Mouse (Mus musculus) embryonic facial prominence, embryonic 14.5 days (tissue): ENCODE data around the gene Peli2. TPM values are rescaled to one million over a fixed set of nuclear protein-coding genes. Genes with fewer than 3 reads are reported as not detected.
"Not testable (repeated sequence)": the region's sequence is repeated elsewhere in the genome, so short reads cannot be mapped to it uniquely, and the experiment has no call there.

Source experiments
- ATAC-seq: fragments of 200-750 bp; cut with Nextera tagmentation; 2 replicates; pipeline ENCODE4 v1.8.0; 2017; ENCODE audit warnings: low read depth, moderate number of reproducible peaks, moderate TSS enrichment
- DNase-seq: peaks from one replicate; pipeline ENCODE4 v3.0.0-alpha.2; 2015; ENCODE audit warnings: low spot score
- H3K27ac ChIP-seq: fragments of 300-500 bp; sonication (generic); replicated peaks from 2 replicates; pipeline ENCODE4 v1.5.1; 2014; ENCODE audit warnings: low read depth, mild to moderate bottlenecking, low read length, moderate library complexity
- H3K27me3 ChIP-seq: fragments of 300-500 bp; sonication (generic); replicated peaks from 2 replicates; pipeline ENCODE4 v1.6.1; 2014; ENCODE audit warnings: low read length; ENCODE audit not compliant: control insufficient read depth, insufficient read depth
- H3K36me3 ChIP-seq: fragments of 300-500 bp; sonication (generic); 2 replicates; pipeline ENCODE4 v1.6.1; 2014; ENCODE audit warnings: low read length, mixed read lengths; ENCODE audit not compliant: control insufficient read depth, insufficient read depth
- H3K4me1 ChIP-seq: fragments of 300-500 bp; sonication (generic); 2 replicates; pipeline ENCODE4 v1.6.1; 2014; ENCODE audit warnings: antibody characterized with exemption, low read length; ENCODE audit not compliant: control insufficient read depth, insufficient read depth
- H3K4me2 ChIP-seq: fragments of 300-500 bp; sonication (generic); 2 replicates; pipeline ENCODE4 v1.6.1; 2014; ENCODE audit warnings: low read depth, mild to moderate bottlenecking, low read length, moderate library complexity, mixed read lengths
- H3K4me3 ChIP-seq: fragments of 300-500 bp; sonication (generic); 2 replicates; pipeline ENCODE4 v1.5.1; 2014; ENCODE audit warnings: low read depth, mild to moderate bottlenecking, low read length
- H3K9ac ChIP-seq: fragments of 300-500 bp; sonication (generic); 2 replicates; pipeline ENCODE4 v1.6.1; 2014; ENCODE audit warnings: low read depth, mild to moderate bottlenecking, low read length, moderate library complexity, mixed read lengths
- H3K9me3 ChIP-seq: fragments of 300-500 bp; sonication (generic); 2 replicates; pipeline ENCODE4 v1.6.1; 2016; ENCODE audit warnings: low read length; ENCODE audit not compliant: control insufficient read depth
- WGBS: fragments of 180-500 bp; shearing (Covaris S2); extraction: QIAGEN DNeasy Blood & Tissue Kit; methylation state at CpG from one replicate; pipeline ENCODE4 v1.1.7; 2014; 5-methylcytosine and 5-hydroxymethylcytosine counted together
- polyA plus RNA-seq: library from polyadenylated mRNA; unstranded; fragments of >200 nt; fragmentation: Nextera tagmentation; extraction: Ambion mirVana; gene quantifications from 2 replicates; pipeline ENCODE4 v1.2.1, GENCODE M21; 2014

Gene Peli2
- 5.5 and 6.9 TPM in 2 replicates for polyA plus RNA-seq

DNA sequence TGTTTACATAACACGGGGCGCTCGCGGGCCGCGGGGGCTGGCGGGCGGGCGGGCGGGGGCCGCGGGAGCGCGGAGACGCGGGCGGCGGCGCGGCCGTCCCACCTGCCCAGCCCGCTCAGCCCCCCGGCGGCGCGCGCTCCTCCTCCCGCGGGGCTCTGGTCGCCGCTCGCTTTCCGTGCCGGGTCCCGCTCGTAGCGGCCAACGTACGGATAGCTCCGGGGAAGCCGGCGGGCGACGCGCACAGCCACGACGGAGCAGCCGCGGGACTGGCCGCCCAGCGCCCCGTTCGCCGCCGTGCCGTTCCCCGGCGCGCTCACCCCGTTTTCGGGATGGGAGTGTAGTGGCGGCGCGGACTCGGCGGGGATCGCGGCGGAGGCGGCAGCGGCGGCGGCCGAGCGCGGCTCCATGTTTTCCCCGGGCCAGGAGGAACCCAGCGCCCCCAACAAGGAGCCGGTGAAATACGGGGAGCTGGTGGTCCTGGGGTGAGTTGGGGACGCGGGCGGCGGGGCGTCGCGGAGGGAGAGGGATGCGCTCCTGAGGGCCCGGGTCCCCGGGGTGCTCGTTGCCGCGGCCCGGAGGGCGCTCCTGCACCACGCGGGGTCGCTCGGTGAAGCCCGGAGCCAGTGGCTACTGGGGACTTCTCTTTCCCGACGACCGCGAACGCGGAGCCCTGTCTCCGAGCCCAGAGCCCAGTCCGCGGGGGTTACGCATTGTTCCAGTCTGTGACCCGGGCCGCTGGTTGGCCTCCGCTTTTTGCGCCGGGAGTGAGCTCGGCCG, at the start of gene Peli2:
Gene Peli2 (plus strand): TSS at position 72 of the 777 bp plus-strand sequence.
- Histone ChIP-seq H3K9me3 (no peaks in the 10 kb centered on the region), H3K9ac (peak within 1 kb of the TSS; percentile 82), H3K4me1 (peaks cover 22% of the 10 kb centered on the region), H3K36me3 (no peaks in the 10 kb centered on the region), H3K4me3 (peak within 1 kb of the TSS; percentile 69), H3K27ac (peak within 1 kb of the TSS; percentile 78), H3K27me3 (no peaks in the 10 kb centered on the region; the same call in 1 of the 2 replicates), H3K4me2 (peak within 1 kb of the TSS; percentile 84)
- peak; percentile 74 for DNase-seq
- ATAC-seq = peak; percentile 85
- under 1% methylated on average over 38 of the region's 117 CpGs for WGBS

DNA sequence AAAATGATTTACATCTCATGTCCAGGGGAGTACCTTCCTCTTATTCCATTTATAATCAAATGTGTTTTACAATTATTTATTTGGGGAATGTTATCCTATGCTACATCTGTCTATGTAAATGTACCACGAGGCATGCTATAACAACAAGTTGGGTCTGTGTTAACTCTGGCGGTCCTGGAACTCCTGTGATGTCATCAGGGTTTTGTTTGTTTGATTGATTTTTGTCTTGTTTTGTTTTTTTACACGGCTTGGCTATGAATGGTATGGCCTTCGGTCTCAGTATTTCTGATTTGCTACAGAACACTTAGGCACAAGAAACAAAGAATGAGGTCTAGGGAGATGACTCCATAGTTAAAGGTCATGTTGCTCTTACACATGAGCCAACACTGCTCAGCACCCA, 48.5 kb upstream of the Peli2 start:
- Histone ChIP-seq H3K36me3 (no peaks in the 10 kb centered on the region), H3K9ac (no peak overlapping the region), H3K4me3 (no peak overlapping the region), H3K4me1 (peaks cover 5% of the 10 kb centered on the region), H3K4me2 (no peak overlapping the region), H3K27me3 (no peaks in the 10 kb centered on the region), H3K9me3 (no peaks in the 10 kb centered on the region), H3K27ac (no peak overlapping the region)
- ATAC-seq = no peak
- DNase-seq = no peak
- WGBS = 69% methylated on average over 4 of the region's 4 CpGs

DNA sequence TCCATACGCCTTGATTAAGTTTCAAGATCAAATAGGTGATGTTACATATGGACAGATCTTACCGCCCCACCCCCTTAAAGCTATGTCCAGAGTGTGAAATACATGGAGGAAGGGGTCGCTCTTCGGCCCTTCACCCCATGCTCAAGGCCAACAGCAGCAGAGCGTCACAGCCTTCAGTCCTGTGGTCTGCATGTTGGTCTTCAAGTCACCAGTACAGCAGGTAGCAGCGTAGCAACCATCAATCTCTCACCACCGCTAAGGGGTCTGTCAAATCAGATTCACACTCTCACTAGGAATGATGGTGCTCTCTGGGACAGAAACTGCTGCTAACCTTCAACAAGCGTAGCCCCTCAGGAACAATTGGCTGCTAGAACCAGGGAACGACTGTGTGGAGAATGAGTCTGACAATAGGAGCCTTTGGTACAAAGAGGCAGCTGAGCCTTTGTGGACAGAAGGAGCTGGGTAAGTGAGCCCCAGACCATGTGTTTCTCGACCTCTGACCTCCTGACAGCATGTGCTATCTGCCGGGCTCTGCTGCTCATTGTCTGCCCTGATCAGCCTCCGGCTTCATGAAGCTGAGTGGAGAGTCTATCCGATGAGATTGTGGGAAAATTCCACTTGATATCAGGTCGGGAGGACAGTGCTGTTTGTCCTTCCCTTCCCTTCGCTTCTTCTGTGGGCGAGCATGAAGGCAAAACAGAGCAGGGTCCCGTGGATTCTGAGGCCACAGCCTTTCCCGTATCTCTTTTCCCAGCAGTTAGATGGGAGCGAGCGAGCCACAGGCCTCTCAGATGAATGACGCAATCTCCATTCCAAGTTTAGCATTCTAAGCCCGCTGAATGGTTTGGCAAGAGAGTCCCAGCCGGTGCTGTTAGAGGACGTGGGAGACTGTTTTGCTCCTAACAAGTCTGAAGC, 47.1 kb upstream of the Peli2 start:
- Histone ChIP-seq H3K9me3 (no peaks in the 10 kb centered on the region), H3K4me1 (peaks cover 5% of the 10 kb centered on the region), H3K27me3 (no peaks in the 10 kb centered on the region), H3K27ac (peak overlapping the region; percentile 19; the same call in 1 of the 2 replicates), H3K9ac (no peak overlapping the region), H3K36me3 (no peaks in the 10 kb centered on the region), H3K4me2 (no peak overlapping the region), H3K4me3 (no peak overlapping the region)
- DNase-seq = peak; percentile 78
- WGBS = 49% methylated on average over 24 of the region's 24 CpGs
- peak; percentile 62; the same call in 1 of the 2 replicates for ATAC-seq

GRCm38 (mm10) chr14:48079574-48079973, 41.0 kb upstream of the Peli2 start:
- not testable (repeated sequence) for H3K9ac ChIP-seq, H3K4me3 ChIP-seq, H3K9me3 ChIP-seq, H3K36me3 ChIP-seq, H3K4me2 ChIP-seq, H3K4me1 ChIP-seq, ATAC-seq, H3K27ac ChIP-seq, H3K27me3 ChIP-seq, DNase-seq
- WGBS = 93% methylated on average over 16 of the region's 17 CpGs

GRCm38 (mm10) chr14:48083836-48084812, 36.5 kb upstream of the Peli2 start:
- H3K4me2 ChIP-seq = peak overlapping the region; percentile 13; the same call in 1 of the 2 replicates
- no peaks in the 10 kb centered on the region for H3K9me3 ChIP-seq
- H3K4me3 ChIP-seq = no peak overlapping the region
- 25% methylated on average over 14 of the region's 14 CpGs for WGBS
- no peak overlapping the region for H3K27ac ChIP-seq
- ATAC-seq (0 out of 2 replicates have a peak, but pooled peaks have one; percentile 41), DNase-seq (peak; percentile 63)
- no peaks in the 10 kb centered on the region for H3K27me3 ChIP-seq
- no peaks in the 10 kb centered on the region for H3K36me3 ChIP-seq
- no peak overlapping the region for H3K9ac ChIP-seq
- H3K4me1 ChIP-seq = peaks cover 10% of the 10 kb centered on the region; the same call in 1 of the 2 replicates

DNA sequence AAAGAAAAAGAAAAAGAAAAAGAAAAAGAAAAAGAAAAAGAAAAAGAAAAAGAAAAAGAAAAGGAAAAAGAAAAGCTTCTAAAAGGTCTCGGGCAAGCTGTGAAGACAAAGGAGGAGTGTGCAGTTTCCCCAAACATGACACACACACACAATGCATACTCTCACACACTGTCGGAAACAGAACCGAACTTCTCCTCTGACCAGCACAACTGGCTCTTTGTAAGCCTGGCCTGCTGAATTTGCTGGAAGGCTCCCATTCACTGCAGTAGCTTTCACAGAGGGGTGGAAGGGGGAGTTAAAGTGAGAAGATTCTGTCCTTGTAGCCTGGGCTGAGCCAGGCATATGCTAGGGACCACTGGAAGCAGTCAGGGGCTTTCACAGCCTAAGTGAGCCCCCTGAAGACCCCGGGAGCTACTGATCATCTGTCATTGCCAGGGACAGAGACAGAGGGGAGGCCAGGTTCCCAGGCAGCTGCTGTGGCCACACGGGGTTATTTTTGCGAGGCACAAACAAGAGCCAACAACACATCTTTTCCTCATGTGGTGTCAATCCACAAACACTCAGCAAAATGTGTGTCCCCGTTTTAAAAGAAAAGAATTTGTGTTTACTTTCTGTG, 33.8 kb upstream of the Peli2 start:
- H3K4me1 ChIP-seq = peaks cover 17% of the 10 kb centered on the region; the same call in 1 of the 2 replicates
- H3K9ac ChIP-seq = no peak overlapping the region
- H3K4me2 ChIP-seq = no peak overlapping the region
- ATAC-seq = 0 out of 2 replicates have a peak, but pooled peaks have one; percentile 30
- 35% methylated on average over 7 of the region's 7 CpGs for WGBS
- peak; percentile 15 for DNase-seq
- no peaks in the 10 kb centered on the region for H3K9me3 ChIP-seq
- H3K27me3 ChIP-seq = no peaks in the 10 kb centered on the region
- H3K36me3 ChIP-seq = no peaks in the 10 kb centered on the region
- H3K27ac ChIP-seq = no peak overlapping the region; the same call in 1 of the 2 replicates
- H3K4me3 ChIP-seq = no peak overlapping the region

DNA sequence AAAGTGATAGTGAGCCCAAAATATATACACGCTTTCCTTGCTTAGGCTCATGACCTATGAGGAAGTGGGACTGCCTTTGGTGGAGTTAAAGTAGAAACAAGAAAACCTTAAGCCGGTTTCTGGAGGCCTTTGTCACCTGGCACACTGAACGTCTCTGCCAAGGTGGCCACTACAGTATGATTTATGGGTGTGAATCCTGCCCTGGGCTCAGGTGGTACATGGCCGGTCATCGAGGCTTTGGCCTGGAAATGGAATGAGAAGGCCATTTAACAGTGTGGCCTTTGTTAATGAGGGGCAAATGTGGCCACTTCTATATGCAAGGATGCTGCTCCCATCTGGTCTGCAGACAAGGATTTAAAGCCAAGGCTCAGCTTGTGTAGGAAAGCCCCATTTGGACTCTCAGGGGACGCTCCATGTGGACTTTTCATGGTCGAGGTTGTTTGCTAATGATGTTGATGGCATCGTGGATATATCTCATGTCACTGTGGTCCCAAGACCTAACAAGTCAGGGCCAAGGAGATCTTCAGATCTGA, 33.3 kb upstream of the Peli2 start:
- Histone ChIP-seq H3K27me3 (no peaks in the 10 kb centered on the region), H3K4me2 (no peak overlapping the region), H3K36me3 (no peaks in the 10 kb centered on the region), H3K9ac (no peak overlapping the region), H3K9me3 (no peaks in the 10 kb centered on the region), H3K4me3 (no peak overlapping the region), H3K27ac (no peak overlapping the region; the same call in 1 of the 2 replicates), H3K4me1 (peaks cover 20% of the 10 kb centered on the region; the same call in 1 of the 2 replicates)
- 63% methylated on average over 8 of the region's 8 CpGs for WGBS
- ATAC-seq = no peak
- no peak for DNase-seq
